Mouse (Mus musculus): Measurements from ENCODE around the gene Mvk.

The Mvk gene

DNA sequence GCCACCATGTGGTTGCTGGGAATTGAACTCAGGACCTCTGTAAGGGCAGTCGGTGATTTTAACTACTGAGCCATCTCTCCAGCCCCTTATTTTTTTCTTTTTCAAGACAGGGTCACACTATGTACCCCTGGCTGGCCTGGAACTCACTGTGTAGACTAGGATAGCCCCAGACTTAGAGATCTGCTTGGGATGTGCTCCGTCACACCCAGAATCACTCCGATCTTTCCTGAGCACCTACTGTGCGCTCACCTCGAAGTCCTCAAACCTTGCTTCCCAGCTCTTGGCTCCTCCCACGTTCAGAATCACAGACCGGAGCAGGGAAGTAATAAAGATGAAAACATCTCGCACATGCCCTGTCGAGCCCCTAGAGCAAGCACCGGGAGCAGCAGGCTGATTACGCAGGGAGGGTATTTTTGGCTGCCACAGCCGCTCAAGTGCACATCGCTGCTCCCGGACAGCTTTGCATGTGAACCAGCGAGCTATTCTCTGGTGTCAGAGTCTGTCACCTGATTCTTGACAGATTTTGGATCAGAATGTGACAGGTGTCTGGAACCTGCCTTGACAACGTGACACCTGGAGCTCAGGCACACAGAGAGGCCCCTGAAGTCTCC lies 13.0 kb downstream of the Mvk start:
- DNase-seq (ENCODE audit: low spot score) = no peak

DNA sequence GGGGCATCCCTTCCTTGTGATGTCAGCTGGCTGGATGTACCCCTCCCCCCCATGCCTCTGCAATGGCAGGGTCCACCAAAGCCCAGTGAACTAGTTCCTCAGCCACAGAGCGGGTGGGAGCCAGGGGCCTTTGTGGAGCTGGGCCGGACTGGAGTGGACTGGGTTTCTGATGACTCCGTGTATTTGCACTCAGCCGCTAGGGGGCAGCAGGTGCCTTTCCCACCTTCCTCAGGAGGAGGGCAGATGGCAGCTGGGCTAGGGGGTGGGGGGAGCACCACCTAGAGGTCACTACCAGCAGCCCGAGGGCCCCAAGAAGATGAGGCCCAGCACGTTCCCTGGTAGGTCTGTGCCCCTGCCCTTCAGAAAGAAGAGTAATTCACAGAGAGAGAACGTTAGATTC lies 17.2 kb downstream of the Mvk start:
- peak; percentile 38 for DNase-seq (ENCODE audit: low spot score)

DNA sequence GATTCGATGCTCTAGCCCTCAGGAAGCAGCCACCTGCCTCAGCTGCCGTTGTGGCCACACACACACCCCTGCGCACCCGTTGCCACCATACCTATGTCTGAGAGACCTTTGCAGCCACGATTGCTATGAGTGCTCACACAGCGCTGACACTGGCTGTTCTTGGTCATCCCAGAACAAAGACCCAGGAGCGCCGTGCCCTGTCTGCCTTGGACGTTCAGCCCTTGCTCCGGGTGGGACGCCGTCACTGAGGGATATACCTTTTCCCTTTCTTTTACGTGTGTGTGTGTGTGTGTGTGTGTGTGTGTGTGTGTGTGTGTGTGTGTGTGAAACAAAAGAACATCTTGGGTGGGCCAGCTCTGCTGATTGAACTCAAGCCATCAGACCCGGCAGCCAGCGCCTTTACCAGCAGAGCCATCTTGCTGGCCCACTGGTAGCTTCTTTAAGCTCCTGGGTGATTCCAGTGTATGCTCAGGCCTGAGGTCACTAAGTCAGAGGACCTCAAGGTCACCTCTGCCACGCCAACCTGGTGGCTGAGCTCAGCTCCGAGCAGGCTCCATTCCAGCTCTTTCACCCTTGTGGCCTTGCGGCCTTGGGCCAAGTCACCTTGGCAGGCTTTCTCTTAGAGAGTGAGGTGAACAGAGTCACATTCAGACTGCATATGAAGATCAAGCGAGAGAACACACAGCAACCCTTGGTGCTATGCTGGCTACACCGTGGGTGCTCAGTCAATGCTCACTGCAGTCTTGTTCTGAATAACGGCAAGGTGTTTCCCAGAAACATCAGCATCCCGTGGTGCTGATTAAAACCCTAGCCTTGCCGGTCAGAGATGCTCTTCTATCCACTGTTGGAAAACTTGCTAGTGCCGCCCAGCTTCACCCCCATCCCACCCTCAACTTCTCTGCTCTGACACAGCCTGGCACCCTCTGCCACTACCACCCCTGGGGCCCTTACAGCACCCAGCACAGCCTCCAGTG lies 18.3 kb downstream of the Mvk start:
- DNase-seq (ENCODE audit: low spot score) = no peak

DNA sequence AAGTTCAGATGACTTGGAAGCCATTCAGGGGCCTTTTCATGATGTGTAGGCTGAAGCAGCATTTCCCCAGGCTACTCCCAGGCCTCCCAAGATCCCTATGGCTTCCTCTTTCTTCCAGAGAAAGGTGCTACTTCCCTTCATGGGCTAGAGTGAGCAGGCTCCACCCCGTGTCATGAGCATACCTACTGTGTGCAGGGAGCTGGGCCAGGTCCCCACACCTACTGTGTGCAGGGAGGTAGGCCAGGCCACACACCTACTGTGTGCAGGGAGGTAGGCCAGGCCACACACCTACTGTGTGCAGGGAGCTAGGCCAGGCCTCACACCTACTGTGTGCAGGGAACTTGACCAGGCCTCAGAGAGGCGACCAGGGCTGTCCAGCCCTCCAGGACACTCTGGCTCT lies 20.5 kb downstream of the Mvk start:
- no peak for DNase-seq (ENCODE audit: low spot score)

DNA sequence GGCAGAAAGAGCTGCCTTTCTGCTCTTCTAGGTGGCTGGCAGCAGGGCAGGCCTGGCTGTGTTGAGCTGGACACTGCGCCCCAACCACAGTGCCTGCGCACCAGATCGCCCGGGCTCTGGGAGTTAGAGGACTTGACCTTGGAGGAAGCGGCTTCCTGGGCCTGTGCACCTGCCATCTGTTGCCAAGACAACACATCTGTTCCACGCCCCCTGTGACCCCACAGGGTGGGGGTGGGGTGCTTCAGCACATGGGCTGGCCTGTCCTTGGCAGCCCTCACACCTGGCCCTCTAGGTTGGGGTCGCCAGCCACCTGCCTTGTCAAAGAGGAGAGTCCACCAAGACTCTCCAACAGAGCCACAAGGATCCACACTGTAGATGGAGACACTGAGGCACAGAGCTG lies 21.6 kb downstream of the Mvk start:
- DNase-seq (ENCODE audit: low spot score) = no peak

DNA sequence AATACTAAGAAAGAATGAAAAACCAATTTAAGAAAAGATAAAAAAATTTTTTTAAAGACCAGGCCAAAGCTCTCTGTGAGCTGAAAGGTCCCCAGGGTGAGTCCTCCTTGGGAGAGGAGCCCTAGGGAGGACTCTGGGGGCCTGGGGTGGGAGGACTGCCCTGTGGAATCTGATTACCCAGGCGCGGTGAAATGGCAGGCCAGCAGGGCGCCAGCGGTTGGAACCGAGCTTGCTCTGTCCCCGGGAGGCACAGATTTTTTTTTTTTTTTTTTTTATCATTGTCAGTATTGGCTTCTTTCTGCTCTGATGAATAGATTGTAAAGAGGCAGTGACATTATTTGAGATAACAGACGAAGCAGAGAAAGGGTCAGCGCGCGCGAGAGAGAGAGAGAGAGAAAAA lies 22.9 kb downstream of the Mvk start:
- DNase-seq (ENCODE audit: low spot score) = no peak

DNA sequence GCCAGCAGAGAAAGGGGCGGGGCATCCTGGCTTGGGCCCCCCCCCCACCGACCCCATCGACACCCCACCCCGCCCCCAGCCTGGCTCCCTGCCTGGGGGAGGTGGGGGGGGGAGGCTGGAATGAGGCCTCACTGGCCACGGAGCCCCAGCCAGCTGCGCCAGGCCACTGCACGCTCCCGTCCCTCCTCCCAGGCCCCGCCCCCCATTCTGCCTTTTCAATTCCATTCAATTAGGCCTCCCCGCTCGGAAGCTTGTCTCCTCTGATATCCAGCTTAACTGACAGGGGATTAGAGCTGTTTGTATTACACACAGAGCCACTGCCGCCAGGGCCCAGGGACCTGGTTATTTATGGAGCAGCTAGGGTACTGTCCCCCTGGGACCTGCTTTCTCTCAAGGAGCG lies 23.4 kb downstream of the Mvk start:
- peak; percentile 47 for DNase-seq (ENCODE audit: low spot score)

DNA sequence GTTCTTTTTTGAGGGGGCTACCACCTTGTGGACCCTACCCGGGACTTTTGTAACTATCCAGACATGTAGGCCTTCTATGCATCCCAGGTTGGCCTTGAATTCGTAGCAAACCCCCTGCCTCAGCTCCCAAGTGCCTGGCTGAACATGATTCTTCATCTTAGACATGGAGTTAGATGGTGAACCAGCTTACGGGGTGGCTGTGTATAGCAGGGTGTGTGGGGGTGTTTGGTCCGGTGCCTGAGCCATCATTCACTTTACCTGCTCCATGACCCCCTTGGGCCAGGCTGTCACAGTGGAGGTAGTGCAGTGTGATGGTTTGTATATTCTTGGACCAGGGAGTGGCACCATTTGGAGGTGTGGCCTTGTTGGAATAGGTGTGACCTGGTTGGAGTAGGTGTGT lies 23.9 kb downstream of the Mvk start:
- DNase-seq (ENCODE audit: low spot score) = no peak

DNA sequence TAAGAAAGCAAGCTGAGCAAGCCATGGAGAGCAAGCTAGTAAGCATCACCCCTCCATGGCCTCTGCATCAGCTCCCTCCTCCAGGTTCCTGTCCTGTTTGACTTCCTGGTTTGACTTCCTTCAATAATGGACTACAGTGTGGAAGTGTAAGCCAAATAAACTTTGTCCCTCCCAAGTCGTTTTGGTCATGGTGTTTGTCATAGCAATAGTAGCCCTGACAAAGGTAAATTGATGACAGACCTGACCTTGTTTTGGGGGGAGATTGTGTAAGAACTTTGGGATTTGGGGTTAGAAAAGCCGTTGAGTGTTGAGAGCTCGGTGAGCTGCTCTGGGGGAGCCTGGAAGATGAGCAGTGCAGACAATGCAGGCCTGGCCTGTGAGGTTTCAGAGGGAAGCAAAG lies 26.3 kb downstream of the Mvk start:
- no peak for DNase-seq (ENCODE audit: low spot score)

DNA sequence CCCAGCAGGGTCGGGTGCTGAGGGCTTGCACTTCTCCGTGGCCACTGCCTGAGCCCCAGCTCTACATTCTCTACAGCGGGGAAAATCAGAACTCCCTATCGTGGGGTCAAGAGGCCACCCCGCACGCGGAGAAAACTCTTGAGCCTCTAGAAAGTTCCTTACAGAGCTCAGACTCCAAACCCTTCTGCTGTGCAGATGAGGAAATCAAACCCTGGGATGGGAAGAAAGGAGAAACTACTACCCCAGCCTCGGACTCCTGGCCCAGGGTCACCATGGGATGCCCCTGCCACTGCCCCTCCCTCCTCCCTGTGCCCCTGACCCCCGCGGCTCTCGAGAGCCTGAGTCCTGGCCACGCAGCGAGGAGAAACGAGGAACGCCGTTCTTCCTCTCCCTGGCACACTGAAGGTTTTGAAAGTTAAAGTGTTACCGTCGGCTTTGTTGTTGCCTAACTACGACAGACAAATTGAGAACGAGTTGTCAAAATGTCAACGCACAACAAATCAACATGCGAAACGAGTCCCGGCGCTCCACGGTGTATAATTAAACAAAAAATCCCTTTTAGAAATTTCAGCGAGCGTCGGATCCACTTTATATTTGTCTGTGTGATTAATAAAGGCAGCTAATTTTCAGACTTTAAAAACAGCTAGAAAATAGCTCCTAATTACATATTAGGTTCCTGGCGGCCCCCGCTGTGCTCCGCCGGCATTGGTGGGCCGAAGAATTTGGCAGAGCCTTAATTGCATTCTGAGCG lies 30.8 kb downstream of the Mvk start:
- DNase-seq (ENCODE audit: low spot score) = no peak

DNA sequence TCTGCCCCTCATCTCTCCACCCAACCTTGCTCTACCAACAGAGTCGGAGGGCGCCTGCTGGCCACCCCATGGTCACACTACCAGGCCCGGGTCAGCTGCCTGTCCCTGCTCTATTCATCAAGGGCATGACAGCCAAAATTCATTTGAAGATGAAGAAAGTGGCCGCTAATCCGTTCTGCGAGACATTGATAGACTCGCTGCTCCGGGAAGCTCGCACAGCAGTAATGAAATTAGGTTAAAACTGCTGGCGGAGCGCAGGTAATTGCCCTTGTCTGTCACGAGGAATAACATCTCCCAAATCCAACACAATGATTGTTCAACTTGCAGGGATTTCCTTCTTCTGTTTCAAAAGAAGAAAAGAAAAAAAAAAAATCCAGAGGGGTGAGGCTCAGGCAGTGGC lies 34.2 kb downstream of the Mvk start:
- no peak for DNase-seq (ENCODE audit: low spot score)

DNA sequence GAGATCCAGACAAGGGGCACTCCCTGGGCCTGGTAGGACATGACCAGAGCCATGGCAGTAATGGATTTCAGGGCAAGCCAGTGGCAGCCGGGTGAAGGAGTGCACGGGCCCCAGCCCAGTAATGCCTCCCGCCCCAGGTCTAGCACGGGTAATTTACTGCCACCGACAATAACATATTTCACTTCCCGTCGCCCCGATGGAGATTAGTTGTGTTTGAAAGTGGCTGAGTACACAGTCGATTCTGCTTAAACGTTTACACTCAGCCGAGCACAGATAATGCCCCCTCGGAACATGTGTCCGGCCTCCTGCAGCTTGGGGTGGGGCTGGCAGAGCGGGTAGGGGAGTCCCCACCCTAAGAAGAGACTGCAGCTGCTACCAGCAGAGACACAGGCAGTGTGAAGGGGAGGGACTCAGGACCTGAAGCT lies 38.5 kb downstream of the Mvk start:
- no peak for DNase-seq (ENCODE audit: low spot score)

DNA sequence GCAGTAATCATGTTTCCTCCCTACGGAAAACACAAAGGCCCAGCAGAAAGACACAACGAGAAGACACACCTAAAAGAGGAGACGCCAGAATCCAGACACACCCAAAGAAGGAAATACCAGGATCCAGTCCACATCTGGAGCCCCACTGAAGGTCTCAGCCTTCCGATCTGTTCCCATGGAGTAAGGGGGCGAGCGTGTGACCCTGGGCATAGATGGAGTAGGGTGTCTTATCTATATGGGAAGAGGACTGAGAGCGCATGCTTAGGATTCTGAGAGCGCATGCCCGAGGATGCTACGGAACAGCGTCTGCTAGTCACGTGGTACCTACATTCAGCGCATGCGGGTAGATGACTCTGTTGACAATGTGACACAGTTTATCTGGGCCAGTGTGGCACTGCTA lies 41.6 kb downstream of the Mvk start:
- DNase-seq (ENCODE audit: low spot score) = no peak

DNA sequence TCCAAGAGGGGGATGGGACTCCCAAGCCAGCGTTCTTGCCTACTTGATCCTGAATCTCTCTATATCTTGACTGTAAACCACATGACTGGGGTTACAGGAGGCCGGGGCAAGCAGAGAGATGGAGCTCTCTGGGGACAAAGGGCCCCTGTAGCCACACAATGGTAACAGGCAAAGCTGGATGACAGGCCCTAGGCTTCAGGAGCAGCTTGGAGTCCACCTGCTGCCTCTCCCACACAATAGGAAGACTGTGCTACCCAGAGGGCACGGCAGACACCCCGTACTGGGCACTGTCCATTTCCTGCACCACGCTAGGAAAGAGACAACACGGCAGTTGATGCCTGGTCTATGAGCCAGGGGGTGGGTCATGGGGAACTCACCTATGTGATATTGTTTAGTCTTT lies 45.5 kb downstream of the Mvk start:
- DNase-seq (ENCODE audit: low spot score) = peak; percentile 30

DNA sequence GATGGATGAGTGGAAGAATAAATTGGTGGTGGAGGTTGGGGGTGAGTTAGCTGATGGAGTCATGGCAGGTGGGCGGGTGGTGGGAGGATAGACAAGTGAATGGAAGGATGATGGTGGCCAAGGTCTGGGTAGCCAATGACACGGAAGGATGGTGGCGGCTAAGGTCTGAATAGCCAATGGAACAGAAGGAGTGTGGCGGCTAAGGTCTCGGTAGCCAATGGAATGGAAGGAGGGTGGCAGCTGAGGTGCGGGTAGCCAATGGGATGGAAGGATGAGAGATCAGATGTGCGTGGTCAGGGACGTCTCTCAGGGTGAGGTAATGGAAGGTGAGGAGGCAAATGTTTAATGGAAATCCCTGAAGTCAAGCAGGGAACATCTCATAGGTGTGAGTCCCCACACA lies 46.2 kb downstream of the Mvk start:
- no peak for DNase-seq (ENCODE audit: low spot score)

DNA sequence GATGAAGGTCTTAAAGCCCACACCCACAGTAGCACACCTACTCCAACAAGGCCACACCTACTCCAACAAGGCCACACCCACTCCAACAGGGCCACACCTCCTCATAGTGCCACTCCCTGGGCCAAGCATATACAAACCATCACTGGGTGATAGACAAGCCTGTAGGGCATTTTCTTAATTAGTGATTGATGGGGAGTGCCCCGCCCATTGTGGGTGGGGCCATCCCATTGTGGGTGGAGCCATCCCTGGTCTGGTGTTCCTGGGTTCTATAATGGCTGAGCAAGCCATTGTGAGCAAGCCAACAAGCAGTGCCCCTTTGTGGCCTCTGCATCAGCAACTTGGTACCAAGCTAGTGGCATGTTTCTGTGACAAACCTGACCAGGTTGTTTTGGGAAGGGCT lies 50.7 kb downstream of the Mvk start:
- DNase-seq (ENCODE audit: low spot score) = no peak

DNA sequence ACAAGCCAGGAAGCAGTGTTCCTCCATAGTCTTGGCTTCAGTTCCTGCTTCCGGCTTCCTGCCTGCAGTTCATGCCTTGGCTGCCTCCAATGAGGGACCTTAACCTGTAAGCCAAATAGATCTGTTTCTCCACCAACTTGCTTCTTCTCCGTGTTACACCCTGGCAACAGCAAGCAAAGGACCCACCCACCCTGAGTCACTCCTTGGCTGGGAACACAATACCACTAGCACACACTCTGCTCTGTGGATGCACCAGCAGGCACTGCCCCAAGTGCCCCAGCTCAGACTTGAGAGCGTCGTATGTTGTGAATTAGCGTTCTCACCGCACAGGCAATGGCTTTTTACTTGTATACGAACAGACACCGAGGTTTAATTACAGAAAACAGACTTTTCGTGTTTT lies 57.2 kb downstream of the Mvk start:
- DNase-seq (ENCODE audit: low spot score) = peak; percentile 8

DNA sequence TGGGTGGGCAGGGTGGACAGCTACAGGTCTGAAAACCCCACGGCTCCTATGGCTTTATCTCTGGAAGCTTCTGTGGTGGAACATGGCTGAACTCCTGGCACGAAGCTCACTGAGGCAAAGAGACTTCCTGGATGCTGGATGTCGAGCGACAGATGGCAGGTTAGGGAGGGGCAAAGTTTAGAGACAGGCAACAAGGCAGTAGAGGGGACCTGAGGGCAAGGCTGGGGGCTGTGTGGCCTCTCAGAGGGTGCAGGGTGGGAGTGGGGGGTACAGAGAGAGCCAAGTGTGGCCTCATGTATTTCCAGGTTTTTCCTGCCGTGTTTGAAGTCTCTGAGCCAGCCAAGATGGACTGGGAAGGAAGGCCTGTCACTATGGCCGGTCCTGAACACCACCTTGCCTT lies 60.8 kb downstream of the Mvk start:
- DNase-seq (ENCODE audit: low spot score) = no peak

DNA sequence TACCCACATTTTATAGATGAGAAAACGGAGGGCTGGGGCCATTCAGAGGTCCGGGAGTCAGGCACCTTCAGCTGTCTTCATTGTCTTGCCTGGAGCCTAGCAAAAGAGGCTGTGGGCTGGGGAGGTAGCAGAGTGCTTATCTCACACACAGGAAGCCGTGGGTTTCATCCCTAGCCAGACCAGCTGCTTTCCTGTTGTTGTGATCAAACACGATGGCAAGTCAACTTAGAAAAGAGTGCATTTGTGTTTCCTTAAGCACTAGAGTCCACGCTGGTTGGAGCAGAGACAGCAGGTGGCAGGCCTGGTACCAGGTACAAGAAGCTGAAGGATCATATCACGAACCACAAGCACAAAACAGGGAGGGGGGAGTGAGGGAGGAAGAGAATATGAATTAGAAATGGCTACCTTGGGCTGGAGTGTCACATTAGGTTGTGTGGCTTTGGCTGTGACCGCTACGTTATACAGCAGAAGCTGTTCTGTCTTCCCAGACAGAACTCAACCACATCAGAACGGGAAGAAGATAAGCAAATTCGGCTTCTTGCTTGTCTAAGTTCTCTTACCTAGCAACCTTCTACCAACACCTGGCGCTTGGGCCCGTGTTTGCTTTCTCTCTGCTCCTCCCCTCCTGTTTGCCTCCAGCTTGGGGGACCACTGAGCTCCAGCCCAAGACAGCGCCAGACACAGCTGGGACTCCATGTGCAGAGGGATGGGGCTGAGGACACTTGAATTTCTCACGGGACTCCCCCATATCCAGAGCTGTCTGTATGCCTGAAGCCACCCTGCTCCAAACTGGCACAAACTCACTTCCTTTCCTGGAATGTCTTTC lies 61.4 kb downstream of the Mvk start:
- no peak for DNase-seq (ENCODE audit: low spot score)

DNA sequence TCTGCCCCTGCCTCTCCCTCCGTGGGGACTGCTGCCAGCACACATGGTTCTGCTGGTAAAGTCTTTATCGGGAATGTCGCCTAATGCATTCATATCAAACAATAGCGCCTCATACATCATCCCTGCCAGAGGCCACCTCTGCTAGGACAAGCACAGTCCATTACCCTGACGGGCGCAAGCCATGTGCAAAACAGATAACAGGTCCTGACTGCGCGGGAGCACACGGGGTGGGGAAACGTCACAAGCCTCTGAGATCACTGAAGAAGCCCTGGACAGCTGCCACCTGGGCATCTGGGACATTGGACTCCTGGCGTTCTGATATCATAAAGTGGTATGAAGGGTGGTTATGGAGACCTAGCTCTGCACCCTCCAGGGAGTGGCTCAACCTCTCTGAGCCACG lies 63.3 kb downstream of the Mvk start:
- no peak for DNase-seq (ENCODE audit: low spot score)

DNA sequence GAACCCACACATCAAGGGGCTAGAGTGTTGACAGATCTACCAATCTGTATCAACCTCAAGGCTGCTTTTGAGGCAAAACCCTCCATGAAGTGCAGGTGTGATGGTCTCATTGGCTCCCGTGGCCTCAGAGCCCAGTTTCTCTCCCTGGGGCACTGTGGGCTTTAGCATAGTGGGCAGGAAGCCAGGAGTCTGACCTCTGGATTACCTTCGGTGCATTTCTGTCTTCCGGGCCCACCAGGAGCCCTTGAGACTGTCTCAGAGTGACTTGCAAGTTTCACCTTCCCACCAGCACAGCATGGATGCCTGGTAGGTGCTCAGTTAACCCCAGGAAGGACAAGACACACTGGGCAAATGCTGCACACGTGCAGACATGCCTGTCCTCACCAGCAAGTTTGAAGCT lies 63.9 kb downstream of the Mvk start:
- no peak for DNase-seq (ENCODE audit: low spot score)

DNA sequence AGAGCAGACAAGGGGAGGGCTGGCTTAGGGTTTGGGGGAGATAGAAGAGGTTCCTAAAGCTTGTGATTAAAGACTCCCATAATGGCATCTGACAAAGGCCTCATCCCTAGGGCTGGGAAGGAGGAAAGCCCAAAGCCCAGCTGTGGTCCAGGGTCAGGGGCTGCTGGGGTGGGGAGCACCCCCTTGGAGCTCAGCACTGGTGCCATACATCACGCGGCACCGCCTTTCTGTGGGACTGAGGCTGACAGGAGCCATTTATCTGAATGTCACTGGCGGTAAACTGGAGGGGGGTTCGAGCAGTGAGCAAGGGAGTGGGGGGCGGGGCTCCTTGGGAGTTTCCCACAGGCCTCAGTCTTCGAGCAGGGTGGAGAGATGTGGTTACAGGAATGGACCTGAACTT lies 65.4 kb downstream of the Mvk start:
- no peak for DNase-seq (ENCODE audit: low spot score)
